Mouse (Mus musculus): ENCODE measurements around the gene Nf1.
A peak's percentile ranks its signal among the peaks of the same experiment; 100 is the strongest.
"Not testable (repeated sequence)": the region's sequence is repeated elsewhere in the genome, so short reads cannot be mapped to it uniquely, and the experiment has no call there.

Gene Nf1

GRCm38 (mm10) chr11:79339234-79339807, at the start of gene Nf1:
Gene Nf1 (plus strand): TSS chr11:79339693.
- DNase-seq (ENCODE audit: low read depth, low spot score) = peak; percentile 98

- DNase-seq (ENCODE audit: low read depth, low spot score) = peak; percentile 56
Measured at GRCm38 (mm10) chr11:79290473-79290872, 49.0 kb upstream of the Nf1 start.

GRCm38 (mm10) chr11:79291651-79292050, 47.8 kb upstream of the Nf1 start:
- DNase-seq (ENCODE audit: low read depth, low spot score) = no peak

- no peak for DNase-seq (ENCODE audit: low read depth, low spot score)
Measured at GRCm38 (mm10) chr11:79292130-79292529, 47.4 kb upstream of the Nf1 start.

- DNase-seq (ENCODE audit: low read depth, low spot score) = no peak
Measured at GRCm38 (mm10) chr11:79293025-79293424, 46.5 kb upstream of the Nf1 start.

GRCm38 (mm10) chr11:79293971-79294370, 45.5 kb upstream of the Nf1 start:
- no peak for DNase-seq (ENCODE audit: low read depth, low spot score)

- peak; percentile 64 for DNase-seq (ENCODE audit: low read depth, low spot score)
Measured at GRCm38 (mm10) chr11:79296167-79296566, 43.3 kb upstream of the Nf1 start.

- no peak for DNase-seq (ENCODE audit: low read depth, low spot score)
Measured at GRCm38 (mm10) chr11:79296856-79297491, 42.5 kb upstream of the Nf1 start, which contains the start of gene Gm9964. Gene Gm9964 (minus strand): TSS chr11:79296906.

GRCm38 (mm10) chr11:79299719-79300431, 39.6 kb upstream of the Nf1 start:
- DNase-seq (ENCODE audit: low read depth, low spot score) = no peak

- DNase-seq (ENCODE audit: low read depth, low spot score) = no peak
Measured at GRCm38 (mm10) chr11:79303109-79303508, 36.4 kb upstream of the Nf1 start.

- DNase-seq (ENCODE audit: low read depth, low spot score) = not testable (repeated sequence)
Measured at GRCm38 (mm10) chr11:79304245-79304644, 35.2 kb upstream of the Nf1 start.

- no peak for DNase-seq (ENCODE audit: low read depth, low spot score)
Measured at GRCm38 (mm10) chr11:79305697-79306340, 33.7 kb upstream of the Nf1 start.

- peak; percentile 59 for DNase-seq (ENCODE audit: low read depth, low spot score)
Measured at GRCm38 (mm10) chr11:79306510-79306909, 33.0 kb upstream of the Nf1 start.

- no peak for DNase-seq (ENCODE audit: low read depth, low spot score)
Measured at GRCm38 (mm10) chr11:79306996-79307395, 32.5 kb upstream of the Nf1 start.

GRCm38 (mm10) chr11:79307560-79308200, 31.8 kb upstream of the Nf1 start:
- DNase-seq (ENCODE audit: low read depth, low spot score) = no peak

GRCm38 (mm10) chr11:79310467-79310866, 29.0 kb upstream of the Nf1 start:
- no peak for DNase-seq (ENCODE audit: low read depth, low spot score)

GRCm38 (mm10) chr11:79316807-79317345, 22.6 kb upstream of the Nf1 start:
- no peak for DNase-seq (ENCODE audit: low read depth, low spot score)

- DNase-seq (ENCODE audit: low read depth, low spot score) = no peak
Measured at GRCm38 (mm10) chr11:79319807-79320206, 19.7 kb upstream of the Nf1 start.

GRCm38 (mm10) chr11:79323985-79324685, 15.4 kb upstream of the Nf1 start:
- peak; percentile 91 for DNase-seq (ENCODE audit: low read depth, low spot score)

- DNase-seq (ENCODE audit: low read depth, low spot score) = no peak
Measured at GRCm38 (mm10) chr11:79325663-79326062, 13.8 kb upstream of the Nf1 start.

- peak; percentile 90 for DNase-seq (ENCODE audit: low read depth, low spot score)
Measured at GRCm38 (mm10) chr11:79327106-79327505, 12.4 kb upstream of the Nf1 start.
